Mouse (Mus musculus) gastrocnemius, postnatal 10 days (tissue): ENCODE results near the gene Mrps7. TPM values are rescaled to one million over a fixed set of nuclear protein-coding genes. Genes with fewer than 3 reads are reported as not detected.

Experiments used
- DNase-seq: peaks from one replicate; pipeline ENCODE4 v3.0.0; 2021; ENCODE audit warnings: mixed read lengths
- long read RNA-seq, 2 experiments: library from polyadenylated mRNA; stranded (forward); transcript quantifications; one replicate each; pipeline ENCODE4 v2.0.0; 2021
- total RNA-seq, 2 experiments: library from RNA; stranded (reverse); gene quantifications; 2 replicates each; pipeline ENCODE4 v1.2.3; 2021

Mrps7 gene
- total RNA-seq = 10 to 100 TPM; 61.1 to 71.6 TPM
- long read RNA-seq, experiment 1, transcript Mrps7-201 (5 exons, 1,962 nt) = major isoform, 84 of 91 reads
- long read RNA-seq, experiment 1, partial matches to known transcripts = 5 of 91 reads
- long read RNA-seq, experiment 1, other reads (novel, unspliced or antisense) = 2 of 91 reads
- long read RNA-seq, experiment 2, transcript Mrps7-201 (5 exons, 1,962 nt) = major isoform, 85 of 88 reads
- long read RNA-seq, experiment 2, partial matches to known transcripts = 1 of 88 reads
- long read RNA-seq, experiment 2, other reads (novel, unspliced or antisense) = 2 of 88 reads

GRCm38 (mm10) chr11:115603476-115604303 is at the start of gene Mrps7, which contains the start of gene Gga3:
Mrps7 (plus strand) TSS chr11:115603925.
Gga3 (minus strand) TSS chr11:115604051.
- DNase-seq = peak; percentile 95

- DNase-seq = no peak
Measured at GRCm38 (mm10) chr11:115555717-115556116, 48.0 kb upstream of the Mrps7 start.

GRCm38 (mm10) chr11:115563406-115563805 is 40.3 kb upstream of the Mrps7 start:
- no peak for DNase-seq

- DNase-seq = peak; percentile 99
Measured at GRCm38 (mm10) chr11:115564064-115564809, 39.5 kb upstream of the Mrps7 start, which contains the start of gene Nup85. Nup85 (plus strand) TSS chr11:115564434.

GRCm38 (mm10) chr11:115564961-115565360 is 38.8 kb upstream of the Mrps7 start:
- no peak for DNase-seq

- DNase-seq = no peak
Measured at GRCm38 (mm10) chr11:115579080-115579479, 24.6 kb upstream of the Mrps7 start.

- DNase-seq = no peak
Measured at GRCm38 (mm10) chr11:115582913-115583606, 20.7 kb upstream of the Mrps7 start.

GRCm38 (mm10) chr11:115584376-115585073 is 19.2 kb upstream of the Mrps7 start:
- DNase-seq = no peak

GRCm38 (mm10) chr11:115585573-115586100 is 18.1 kb upstream of the Mrps7 start:
- DNase-seq = no peak

GRCm38 (mm10) chr11:115586403-115586802 is 17.3 kb upstream of the Mrps7 start:
- no peak for DNase-seq

- DNase-seq = no peak
Measured at GRCm38 (mm10) chr11:115587984-115588383, 15.7 kb upstream of the Mrps7 start.

GRCm38 (mm10) chr11:115590526-115591075 is 13.1 kb upstream of the Mrps7 start:
- no peak for DNase-seq

- DNase-seq = no peak
Measured at GRCm38 (mm10) chr11:115595209-115595608, 8.5 kb upstream of the Mrps7 start.

GRCm38 (mm10) chr11:115598309-115598708 is 5.4 kb upstream of the Mrps7 start:
- no peak for DNase-seq

GRCm38 (mm10) chr11:115599722-115600121 is 4.0 kb upstream of the Mrps7 start:
- no peak for DNase-seq

- DNase-seq = no peak
Measured at GRCm38 (mm10) chr11:115600743-115601142, 3.0 kb upstream of the Mrps7 start.

GRCm38 (mm10) chr11:115601174-115601573 is 2.6 kb upstream of the Mrps7 start:
- DNase-seq = no peak

- DNase-seq = no peak
Measured at GRCm38 (mm10) chr11:115603128-115603475, 623 bp upstream of the Mrps7 start.

GRCm38 (mm10) chr11:115604304-115604696 is 575 bp downstream of the Mrps7 start:
- DNase-seq = no peak

- DNase-seq = no peak
Measured at GRCm38 (mm10) chr11:115606733-115607132, 3.0 kb downstream of the Mrps7 start.
